Mouse (Mus musculus) heart, postnatal 36 days (tissue): ENCODE measurements at regions not wholly inside any gene's neighbourhood (a gene's known extent, or its start where the extent isn't known, plus 50 kb on each side); places are given as distances from the start of the nearest gene placed in this dataset.

Experiments used
- DNase-seq, 2 experiments: peaks; one replicate each; pipeline ENCODE4 v3.0.0; 2021 to 2022
- intact Hi-C: fragments of 180-260 bp; cut with DNase I; formaldehyde crosslinking; loops from one replicate; pipeline ENCODE4 v1.15.1; 2025

- intact Hi-C loops, result loop anchor here (10.0 kb wide), 1 partner anchor 329 kb away; the partner anchor contains the start of gene Pten
Measured at GRCm38 (mm10) chr19:33083371-33083770, 308.7 kb downstream of the Rnls start.

DNA sequence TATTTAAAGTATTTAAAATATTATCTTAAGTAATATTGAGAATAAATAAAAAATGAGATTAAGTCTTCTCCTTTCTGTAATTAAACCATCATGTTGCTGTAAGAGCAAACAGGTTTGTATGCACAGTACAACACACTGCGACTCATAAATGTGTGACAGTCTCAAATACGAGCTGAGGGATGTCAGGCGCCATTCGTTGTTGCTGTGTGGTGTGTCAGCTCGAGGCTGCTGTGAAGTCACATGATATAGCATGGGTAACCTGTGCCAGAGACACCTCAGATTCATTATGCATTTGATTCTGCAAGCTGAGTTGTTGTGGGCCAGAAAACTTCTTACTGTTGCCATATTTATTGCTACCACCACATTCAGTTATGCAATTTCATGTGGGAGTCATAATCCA, 307.4 kb downstream of the Rnls start:
- DNase-seq, result no peak
- intact Hi-C loops, result loop anchor here (10.0 kb wide), 1 partner anchor 330 kb away; the partner anchor contains the start of gene Pten

More at GRCm38 (mm10) chr19:33083371-33083770, 308.7 kb downstream of the Rnls start:
- no peak for DNase-seq
